11 mouse cellular contexts compared by ENCODE assay signal in the genomic region with DNA sequence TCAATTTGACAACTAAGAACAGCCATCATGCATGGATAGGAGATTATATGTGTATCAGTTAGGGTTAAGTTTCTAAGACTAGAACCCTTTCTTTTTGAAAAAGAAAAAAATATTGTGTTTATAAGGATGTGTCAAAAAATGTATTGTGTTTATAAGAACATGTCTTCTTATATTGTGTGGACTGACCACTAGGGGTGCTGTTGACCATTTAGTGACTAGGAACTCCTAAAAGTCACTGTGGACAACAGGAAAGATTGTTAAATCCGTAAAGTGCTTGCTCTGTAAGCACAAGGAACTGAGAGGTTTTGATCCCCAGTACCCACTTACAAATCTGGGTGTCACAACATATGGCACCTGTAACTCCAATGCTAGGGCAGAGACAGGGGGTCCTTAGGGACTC.
A peak's percentile ranks its signal among the peaks of the same experiment; 100 is the strongest.
DNase-seq lines count a peak whose midpoint lies in the region; ATAC-seq and TF ChIP-seq lines count a peak whose summit lies in the region.
"Had no signal": no experiment of that assay in that cellular context is flagged by ENCODE, and none has a peak within 500 bp of the region (broad histone marks: within the 10 kb centered on the region; RNA-seq: fewer than 3 reads in every experiment).

No protein-coding gene starts in this region.

- no peak overlapping the region for H3K27ac ChIP-seq in heart, adult 2 months
- H3K27ac ChIP-seq in midbrain, postnatal 0 days (ENCODE audit: low read depth, low read length): no peak overlapping the region
- no peak overlapping the region for H3K27ac ChIP-seq in midbrain, embryonic 10.5 days (replicated peaks)
- H3K27ac ChIP-seq in stomach, postnatal 0 days (replicated peaks): no peak overlapping the region
- no peak overlapping the region for H3K27ac ChIP-seq in hindbrain, embryonic 14.5 days
- H3K27ac ChIP-seq: liver, embryonic 12.5 days had no signal

- no peak overlapping the region for H3K4me2 ChIP-seq in midbrain, postnatal 0 days (ENCODE audit: low read depth, low read length, poor library complexity, severe bottlenecking)
- H3K4me2 ChIP-seq in stomach, postnatal 0 days (replicated peaks; ENCODE audit: low read depth): no peak overlapping the region
- no peak overlapping the region for H3K4me2 ChIP-seq in hindbrain, embryonic 14.5 days (replicated peaks)
- H3K4me2 ChIP-seq: liver, embryonic 12.5 days had no signal

- no peak for DNase-seq in heart, adult 2 months
- DNase-seq in heart, postnatal 14 days: no peak
- DNase-seq in midbrain, postnatal 0 days (ENCODE audit: low spot score): peak; percentile 37
- no peak for DNase-seq in midbrain, embryonic 10.5 days (ENCODE audit: low spot score)
- peak; percentile 13 for DNase-seq in c-Kit-positive CD71-negative TER-119-negative erythroid progenitor cells, embryonic 14.5 days (ENCODE audit: low read depth)
- no peak for DNase-seq in stomach, postnatal 0 days (ENCODE audit: low spot score)
- no peak for DNase-seq in adipocyte (ENCODE audit: low spot score)
- DNase-seq in hindbrain, embryonic 14.5 days (ENCODE audit: low spot score): no peak
- DNase-seq: cerebellum, adult 9-10 months had no signal

- WGBS in heart, adult 2 months: 60% methylated on average over 1 of the region's 1 CpGs
- WGBS in midbrain, postnatal 0 days: 64% methylated on average over 1 of the region's 1 CpGs
- WGBS in midbrain, embryonic 10.5 days: 77% methylated on average over 1 of the region's 1 CpGs
- WGBS in stomach, postnatal 0 days: 66% methylated on average over 1 of the region's 1 CpGs
- WGBS in hindbrain, embryonic 14.5 days: 72% methylated on average over 1 of the region's 1 CpGs

- TF ChIP-seq POLR2A in heart, adult 2 months (IDR thresholded peaks at IDR 0.05; ENCODE audit: insufficient read depth, low read depth, low read length): no peak

- TF ChIP-seq CTCF in heart, adult 2 months (IDR thresholded peaks at IDR 0.05): peak; percentile 56
- peak; percentile 52 for TF ChIP-seq CTCF in midbrain, postnatal 0 days (IDR thresholded peaks at IDR 0.05)
- TF ChIP-seq CTCF in stomach, postnatal 0 days (IDR thresholded peaks at IDR 0.05; ENCODE audit: low read depth): peak; percentile 63

- no peaks in the 10 kb centered on the region for H3K36me3 ChIP-seq in heart, adult 2 months (ENCODE audit: control insufficient read depth, insufficient read depth, low read length)
- no peaks in the 10 kb centered on the region for H3K36me3 ChIP-seq in midbrain, postnatal 0 days (ENCODE audit: insufficient read depth, low read length)
- no peaks in the 10 kb centered on the region for H3K36me3 ChIP-seq in midbrain, embryonic 10.5 days
- H3K36me3 ChIP-seq in stomach, postnatal 0 days (ENCODE audit: control insufficient read depth, insufficient read depth, low read length): no peaks in the 10 kb centered on the region
- no peaks in the 10 kb centered on the region for H3K36me3 ChIP-seq in hindbrain, embryonic 14.5 days (replicated peaks; ENCODE audit: control insufficient read depth, insufficient read depth)
- H3K36me3 ChIP-seq: liver, embryonic 12.5 days had no signal

- no peak for ATAC-seq in midbrain, postnatal 0 days (ENCODE audit: low FRiP score)
- no peak for ATAC-seq in stomach, postnatal 0 days (ENCODE audit: low FRiP score, low TSS enrichment)
- ATAC-seq in hindbrain, embryonic 14.5 days (ENCODE audit: low FRiP score): no peak
- ATAC-seq: liver, embryonic 12.5 days had no signal

- H3K4me1 ChIP-seq in heart, adult 2 months (ENCODE audit: control insufficient read depth, insufficient read depth, low read length): peaks cover 2% of the 10 kb centered on the region; the same call in 1 of the 2 replicates
- H3K4me1 ChIP-seq in midbrain, postnatal 0 days (ENCODE audit: insufficient read depth, low read length): no peaks in the 10 kb centered on the region
- no peaks in the 10 kb centered on the region; the same call in 1 of the 2 replicates for H3K4me1 ChIP-seq in midbrain, embryonic 10.5 days
- no peaks in the 10 kb centered on the region for H3K4me1 ChIP-seq in stomach, postnatal 0 days (replicated peaks; ENCODE audit: control insufficient read depth, insufficient read depth)
- H3K4me1 ChIP-seq in hindbrain, embryonic 14.5 days (replicated peaks; ENCODE audit: control insufficient read depth, insufficient read depth, low read length): 0 out of 2 replicates have a peak, but pooled peaks cover 6% of the 10 kb centered on the region
- H3K4me1 ChIP-seq: liver, embryonic 12.5 days had no signal

- no peaks in the 10 kb centered on the region for H3K27me3 ChIP-seq in heart, adult 2 months (ENCODE audit: control insufficient read depth, insufficient read depth, low read length)
- H3K27me3 ChIP-seq in midbrain, postnatal 0 days (ENCODE audit: insufficient read depth, low read length): no peaks in the 10 kb centered on the region
- no peaks in the 10 kb centered on the region for H3K27me3 ChIP-seq in midbrain, embryonic 10.5 days (ENCODE audit: low read depth, poor library complexity, severe bottlenecking)
- no peaks in the 10 kb centered on the region for H3K27me3 ChIP-seq in stomach, postnatal 0 days (ENCODE audit: control insufficient read depth, insufficient read depth, low read length)
- H3K27me3 ChIP-seq in hindbrain, embryonic 14.5 days (ENCODE audit: control insufficient read depth, insufficient read depth, low read length): no peaks in the 10 kb centered on the region
- H3K27me3 ChIP-seq: liver, embryonic 12.5 days had no signal

- no peaks in the 10 kb centered on the region for H3K9me3 ChIP-seq in midbrain, postnatal 0 days (ENCODE audit: low read length)
- H3K9me3 ChIP-seq in midbrain, embryonic 10.5 days (replicated peaks): no peaks in the 10 kb centered on the region
- no peaks in the 10 kb centered on the region for H3K9me3 ChIP-seq in stomach, postnatal 0 days (ENCODE audit: control insufficient read depth, low read length)
- H3K9me3 ChIP-seq in hindbrain, embryonic 14.5 days (ENCODE audit: control insufficient read depth, low read length): no peaks in the 10 kb centered on the region
- H3K9me3 ChIP-seq: liver, embryonic 12.5 days had no signal

- TF ChIP-seq EP300 in heart, adult 2 months (IDR thresholded peaks at IDR 0.05; ENCODE audit: insufficient read depth, low read depth, low read length): no peak
- no peak for TF ChIP-seq EP300 in stomach, postnatal 0 days (optimal IDR thresholded peaks at IDR 0.05)

- H3K4me3 ChIP-seq in heart, adult 2 months: no peak overlapping the region
- no peak overlapping the region for H3K4me3 ChIP-seq in midbrain, postnatal 0 days (ENCODE audit: low read depth, low read length)
- H3K4me3 ChIP-seq in midbrain, embryonic 10.5 days: no peak overlapping the region
- no peak overlapping the region for H3K4me3 ChIP-seq in stomach, postnatal 0 days (ENCODE audit: low read depth, low read length)
- H3K4me3 ChIP-seq in hindbrain, embryonic 14.5 days (replicated peaks; ENCODE audit: low read length): no peak overlapping the region
- H3K4me3 ChIP-seq: erythroblast, embryonic 14.5 days; liver, embryonic 12.5 days had no signal

- H3K9ac ChIP-seq in heart, adult 2 months (ENCODE audit: low read depth, low read length): no peak overlapping the region
- H3K9ac ChIP-seq in midbrain, postnatal 0 days (replicated peaks; ENCODE audit: low read length, poor library complexity, severe bottlenecking): no peak overlapping the region
- no peak overlapping the region for H3K9ac ChIP-seq in stomach, postnatal 0 days (ENCODE audit: low read length)
- H3K9ac ChIP-seq in hindbrain, embryonic 14.5 days: no peak overlapping the region
- H3K9ac ChIP-seq: liver, embryonic 12.5 days had no signal

- H3K79me2 ChIP-seq in heart, adult 2 months (replicated peaks; ENCODE audit: control insufficient read depth, insufficient read depth, low read length): no peaks in the 10 kb centered on the region

- intact Hi-C loops in heart, adult 2 months (cut with DNase I): no loop called here
- intact Hi-C loops in heart, postnatal 14 days (cut with DNase I): no loop called here

Comparison
In these comparisons a context has a peak if more than half of its experiments do, and no peak if none do; other contexts are left out.
1. DNase-seq: peak in midbrain, postnatal 0 days (single experiment) and c-Kit-positive CD71-negative TER-119-negative erythroid progenitor cells, embryonic 14.5 days (single experiment); none in heart, adult 2 months (0 of 2), heart, postnatal 14 days (0 of 2), midbrain, embryonic 10.5 days (single experiment), stomach, postnatal 0 days (single experiment), adipocyte (single experiment) and hindbrain, embryonic 14.5 days (single experiment).
2. Peak in every context shown above with its lines, with median percentiles within 50 percentile points of each other: CTCF ChIP-seq.